Mouse (Mus musculus): Measurements from ENCODE around the gene Gpr132. TPM values are rescaled to one million over a fixed set of nuclear protein-coding genes. Genes with fewer than 3 reads are reported as not detected.
A peak's percentile ranks its signal among the peaks of the same experiment; 100 is the strongest.

The Gpr132 gene
- polyA plus RNA-seq, 1 experiment from 2014 or later = 0.26 TPM

GRCm38 (mm10) chr12:112835046-112835445 is 33.0 kb downstream of the Gpr132 start:
- Histone ChIP-seq H3K4me2 (replicated peaks; ENCODE audit: low read depth, low read length) (no peak overlapping the region), H3K9me3 (ENCODE audit: control insufficient read depth, low read depth, low read length) (no peaks in the 10 kb centered on the region), H3K9ac (replicated peaks; ENCODE audit: low read depth, low read length) (no peak overlapping the region), H3K4me1 (ENCODE audit: control insufficient read depth, insufficient read depth, low read length) (peaks cover 7% of the 10 kb centered on the region), H3K27me3 (ENCODE audit: control insufficient read depth, insufficient read depth, low read length) (no peaks in the 10 kb centered on the region), H3K36me3 (ENCODE audit: control insufficient read depth, insufficient read depth, low read length) (no peaks in the 10 kb centered on the region), H3K27ac (ENCODE audit: low read length) (no peak overlapping the region), H3K4me3 (ENCODE audit: low read depth, low read length) (no peak overlapping the region)
- WGBS = 59% methylated on average over 2 of the region's 2 CpGs
- no peak for ATAC-seq (ENCODE audit: insufficient number of reproducible peaks, insufficient read depth, low FRiP score, low read depth)

GRCm38 (mm10) chr12:112833527-112833926 is 34.5 kb downstream of the Gpr132 start:
- Histone ChIP-seq H3K4me3 (ENCODE audit: low read depth, low read length) (no peak overlapping the region), H3K36me3 (ENCODE audit: control insufficient read depth, insufficient read depth, low read length) (no peaks in the 10 kb centered on the region), H3K4me2 (replicated peaks; ENCODE audit: low read depth, low read length) (no peak overlapping the region), H3K27ac (ENCODE audit: low read length) (no peak overlapping the region), H3K27me3 (ENCODE audit: control insufficient read depth, insufficient read depth, low read length) (no peaks in the 10 kb centered on the region), H3K9ac (replicated peaks; ENCODE audit: low read depth, low read length) (no peak overlapping the region), H3K9me3 (ENCODE audit: control insufficient read depth, low read depth, low read length) (no peaks in the 10 kb centered on the region), H3K4me1 (ENCODE audit: control insufficient read depth, insufficient read depth, low read length) (peaks cover 7% of the 10 kb centered on the region)
- 78% methylated on average over 6 of the region's 6 CpGs for WGBS
- no peak for ATAC-seq (ENCODE audit: insufficient number of reproducible peaks, insufficient read depth, low FRiP score, low read depth)

- Histone ChIP-seq H3K4me3 (ENCODE audit: low read depth, low read length) (no peak overlapping the region), H3K27ac (ENCODE audit: low read length) (no peak overlapping the region), H3K9me3 (ENCODE audit: control insufficient read depth, low read depth, low read length) (no peaks in the 10 kb centered on the region), H3K4me2 (replicated peaks; ENCODE audit: low read depth, low read length) (no peak overlapping the region), H3K9ac (replicated peaks; ENCODE audit: low read depth, low read length) (no peak overlapping the region), H3K4me1 (ENCODE audit: control insufficient read depth, insufficient read depth, low read length) (peaks cover 15% of the 10 kb centered on the region), H3K27me3 (ENCODE audit: control insufficient read depth, insufficient read depth, low read length) (no peaks in the 10 kb centered on the region), H3K36me3 (ENCODE audit: control insufficient read depth, insufficient read depth, low read length) (peaks cover 4% of the 10 kb centered on the region; the same call in 1 of the 2 replicates)
- 91% methylated on average over 5 of the region's 5 CpGs for WGBS
- ATAC-seq (ENCODE audit: insufficient number of reproducible peaks, insufficient read depth, low FRiP score, low read depth) = no peak
Measured at GRCm38 (mm10) chr12:112832411-112832810, 35.6 kb downstream of the Gpr132 start.

DNA sequence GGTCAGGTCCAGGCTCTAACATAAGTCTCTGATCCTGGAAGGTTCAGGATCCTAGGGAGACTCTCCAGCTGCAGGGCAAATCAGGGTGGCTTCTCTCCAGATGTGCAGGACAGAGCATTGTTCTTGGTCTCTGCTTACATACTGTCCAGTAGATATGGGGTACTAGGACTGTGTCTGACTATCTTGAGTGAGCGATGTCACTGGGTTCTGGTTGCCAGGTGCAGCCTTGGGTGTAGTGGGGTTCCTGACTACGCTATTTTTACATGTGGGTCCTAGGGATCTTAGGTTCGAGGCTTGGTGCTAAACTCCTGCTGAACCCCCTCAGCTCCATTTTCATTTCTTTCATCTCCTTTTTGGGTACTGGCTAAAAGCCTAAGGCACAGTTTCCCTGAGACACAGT is 37.5 kb downstream of the Gpr132 start:
- peak overlapping the region; percentile 72 for H3K4me2 ChIP-seq (replicated peaks; ENCODE audit: low read depth, low read length)
- H3K27ac ChIP-seq (ENCODE audit: low read length) = no peak overlapping the region
- WGBS = 80% methylated on average over 3 of the region's 3 CpGs
- no peaks in the 10 kb centered on the region for H3K9me3 ChIP-seq (ENCODE audit: control insufficient read depth, low read depth, low read length)
- H3K36me3 ChIP-seq (ENCODE audit: control insufficient read depth, insufficient read depth, low read length) = peaks cover 10% of the 10 kb centered on the region; the same call in 1 of the 2 replicates
- H3K4me3 ChIP-seq (ENCODE audit: low read depth, low read length) = peak overlapping the region; percentile 99
- ATAC-seq (ENCODE audit: insufficient number of reproducible peaks, insufficient read depth, low FRiP score, low read depth) = no peak
- H3K4me1 ChIP-seq (ENCODE audit: control insufficient read depth, insufficient read depth, low read length) = peaks cover 24% of the 10 kb centered on the region
- H3K27me3 ChIP-seq (ENCODE audit: control insufficient read depth, insufficient read depth, low read length) = no peaks in the 10 kb centered on the region
- peak overlapping the region; percentile 63; the same call in 1 of the 2 replicates for H3K9ac ChIP-seq (replicated peaks; ENCODE audit: low read depth, low read length)

GRCm38 (mm10) chr12:112830141-112830540 is 37.9 kb downstream of the Gpr132 start:
- Histone ChIP-seq H3K4me2 (replicated peaks; ENCODE audit: low read depth, low read length) (peak overlapping the region; percentile 72), H3K27ac (ENCODE audit: low read length) (peak overlapping the region; percentile 24; the same call in 1 of the 2 replicates), H3K36me3 (ENCODE audit: control insufficient read depth, insufficient read depth, low read length) (peaks cover 10% of the 10 kb centered on the region; the same call in 1 of the 2 replicates), H3K9me3 (ENCODE audit: control insufficient read depth, low read depth, low read length) (no peaks in the 10 kb centered on the region), H3K4me3 (ENCODE audit: low read depth, low read length) (peak overlapping the region; percentile 99), H3K9ac (replicated peaks; ENCODE audit: low read depth, low read length) (peak overlapping the region; percentile 63), H3K4me1 (ENCODE audit: control insufficient read depth, insufficient read depth, low read length) (peaks cover 24% of the 10 kb centered on the region), H3K27me3 (ENCODE audit: control insufficient read depth, insufficient read depth, low read length) (no peaks in the 10 kb centered on the region)
- ATAC-seq (ENCODE audit: insufficient number of reproducible peaks, insufficient read depth, low FRiP score, low read depth) = no peak
- WGBS = 24% methylated on average over 2 of the region's 2 CpGs

- peak; percentile 96 for ATAC-seq (ENCODE audit: insufficient number of reproducible peaks, insufficient read depth, low FRiP score, low read depth)
Measured at GRCm38 (mm10) chr12:112829244-112829864, 38.7 kb downstream of the Gpr132 start, which contains the start of gene Cdca4. TSS of gene Cdca4 (minus strand) at chr12:112829423.

DNA sequence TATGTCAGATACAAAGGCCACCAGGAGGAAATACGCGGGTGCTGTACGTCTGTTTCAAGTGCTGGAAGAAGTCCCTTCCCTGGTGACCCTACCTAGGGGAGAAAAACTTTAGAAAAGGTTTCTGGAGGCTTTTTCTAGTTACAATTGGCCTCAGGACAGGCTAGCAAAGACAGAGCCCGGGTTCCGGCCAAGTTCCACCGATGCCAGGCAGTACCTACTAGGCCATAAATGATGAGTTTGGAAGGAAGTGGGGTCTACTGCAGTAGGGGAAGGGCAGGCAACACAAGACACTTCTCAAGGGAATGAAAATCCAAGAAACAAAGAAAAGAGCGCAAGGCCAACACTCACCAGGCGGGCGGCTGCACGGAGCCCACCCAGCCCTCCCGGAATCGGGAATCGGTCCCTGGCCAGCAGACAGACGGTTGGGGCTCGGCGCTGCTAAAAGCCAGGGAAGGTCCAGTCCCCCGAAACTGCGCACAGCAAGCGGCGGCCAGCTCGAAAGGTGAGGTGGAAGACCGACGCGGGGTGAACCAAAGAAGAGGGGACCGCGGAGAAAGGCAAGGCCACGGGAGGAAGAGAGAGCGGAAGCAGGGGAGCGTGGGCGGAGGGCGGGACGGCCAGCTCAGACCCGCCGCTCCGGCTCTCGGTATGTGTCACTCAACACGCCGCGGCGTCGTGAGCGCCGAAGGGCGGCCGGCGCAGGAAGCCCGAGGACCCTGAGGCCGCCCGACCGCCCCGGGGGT is 39.4 kb downstream of the Gpr132 start:
- H3K27ac ChIP-seq (ENCODE audit: low read length) = peak overlapping the region; percentile 90
- peaks cover 17% of the 10 kb centered on the region for H3K36me3 ChIP-seq (ENCODE audit: control insufficient read depth, insufficient read depth, low read length)
- H3K9ac ChIP-seq (replicated peaks; ENCODE audit: low read depth, low read length) = peak overlapping the region; percentile 86
- WGBS = under 1% methylated on average over 44 of the region's 51 CpGs
- H3K4me3 ChIP-seq (ENCODE audit: low read depth, low read length) = peak overlapping the region; percentile 99
- H3K4me1 ChIP-seq (ENCODE audit: control insufficient read depth, insufficient read depth, low read length) = peaks cover 30% of the 10 kb centered on the region
- ATAC-seq (ENCODE audit: insufficient number of reproducible peaks, insufficient read depth, low FRiP score, low read depth) = peak; percentile 83
- peak overlapping the region; percentile 73 for H3K4me2 ChIP-seq (replicated peaks; ENCODE audit: low read depth, low read length)
- no peaks in the 10 kb centered on the region for H3K9me3 ChIP-seq (ENCODE audit: control insufficient read depth, low read depth, low read length)
- no peaks in the 10 kb centered on the region for H3K27me3 ChIP-seq (ENCODE audit: control insufficient read depth, insufficient read depth, low read length)

More at GRCm38 (mm10) chr12:112829244-112829864, 38.7 kb downstream of the Gpr132 start, which contains the start of gene Cdca4:
- H3K4me2 ChIP-seq (replicated peaks; ENCODE audit: low read depth, low read length) = peak within 1 kb of the TSS; percentile 73
- no peaks in the 10 kb centered on the region for H3K9me3 ChIP-seq (ENCODE audit: control insufficient read depth, low read depth, low read length)
- H3K36me3 ChIP-seq (ENCODE audit: control insufficient read depth, insufficient read depth, low read length) = peaks cover 15% of the 10 kb centered on the region
- H3K4me1 ChIP-seq (ENCODE audit: control insufficient read depth, insufficient read depth, low read length) = peaks cover 24% of the 10 kb centered on the region
- H3K27ac ChIP-seq (ENCODE audit: low read length) = peak within 1 kb of the TSS; percentile 90
- peak within 1 kb of the TSS; percentile 99 for H3K4me3 ChIP-seq (ENCODE audit: low read depth, low read length)
- H3K27me3 ChIP-seq (ENCODE audit: control insufficient read depth, insufficient read depth, low read length) = no peaks in the 10 kb centered on the region
- under 1% methylated on average over 62 of the region's 72 CpGs for WGBS
- peak within 1 kb of the TSS; percentile 86 for H3K9ac ChIP-seq (replicated peaks; ENCODE audit: low read depth, low read length)

GRCm38 (mm10) chr12:112825901-112826300 is 42.1 kb downstream of the Gpr132 start:
- peaks cover 30% of the 10 kb centered on the region for H3K36me3 ChIP-seq (ENCODE audit: control insufficient read depth, insufficient read depth, low read length)

More at GRCm38 (mm10) chr12:112825901-112826300, 42.1 kb downstream of the Gpr132 start:
- Histone ChIP-seq H3K4me3 (ENCODE audit: low read depth, low read length) (no peak overlapping the region), H3K4me2 (replicated peaks; ENCODE audit: low read depth, low read length) (no peak overlapping the region), H3K9me3 (ENCODE audit: control insufficient read depth, low read depth, low read length) (no peaks in the 10 kb centered on the region), H3K27ac (ENCODE audit: low read length) (no peak overlapping the region), H3K9ac (replicated peaks; ENCODE audit: low read depth, low read length) (no peak overlapping the region), H3K4me1 (ENCODE audit: control insufficient read depth, insufficient read depth, low read length) (peaks cover 33% of the 10 kb centered on the region), H3K27me3 (ENCODE audit: control insufficient read depth, insufficient read depth, low read length) (no peaks in the 10 kb centered on the region)
- no peak for ATAC-seq (ENCODE audit: insufficient number of reproducible peaks, insufficient read depth, low FRiP score, low read depth)
- WGBS = 82% methylated on average over 5 of the region's 5 CpGs
